Mouse (Mus musculus) stomach, embryonic 16.5 days (tissue): ENCODE results near the gene Dcaf17. TPM values are rescaled to one million over a fixed set of nuclear protein-coding genes. Genes with fewer than 3 reads are reported as not detected.

Experiments used
- ATAC-seq: fragments of 200-750 bp; cut with Nextera tagmentation; 2 replicates; pipeline ENCODE4 v1.8.0; 2017; ENCODE audit warnings: moderate number of reproducible peaks, moderate TSS enrichment; ENCODE audit not compliant: insufficient read depth, low FRiP score
- H3K27ac ChIP-seq: fragments of 300-500 bp; sonication (generic); 2 replicates; pipeline ENCODE4 v1.5.1; 2014; ENCODE audit warnings: low read length
- H3K27me3 ChIP-seq: fragments of 300-500 bp; sonication (generic); 2 replicates; pipeline ENCODE4 v1.6.1; 2014; ENCODE audit warnings: low read length, control low read depth, mixed read lengths; ENCODE audit not compliant: control insufficient read depth, insufficient read depth
- H3K36me3 ChIP-seq: fragments of 300-500 bp; sonication (generic); 2 replicates; pipeline ENCODE4 v1.6.1; 2014; ENCODE audit warnings: low read length; ENCODE audit not compliant: control insufficient read depth, insufficient read depth
- H3K4me1 ChIP-seq: fragments of 300-500 bp; sonication (generic); 2 replicates; pipeline ENCODE4 v1.6.1; 2014; ENCODE audit warnings: low read length, control low read depth, mixed read lengths; ENCODE audit not compliant: control insufficient read depth, insufficient read depth
- H3K4me2 ChIP-seq: fragments of 300-500 bp; sonication (generic); 2 replicates; pipeline ENCODE4 v1.6.1; 2014; ENCODE audit warnings: low read depth, low read length, mixed read lengths
- H3K4me3 ChIP-seq: fragments of 300-500 bp; sonication (generic); replicated peaks from 2 replicates; pipeline ENCODE4 v1.5.1; 2014; ENCODE audit warnings: mild to moderate bottlenecking, low read length
- H3K9ac ChIP-seq: fragments of 300-500 bp; sonication (generic); 2 replicates; pipeline ENCODE4 v1.6.1; 2014; ENCODE audit warnings: low read length
- H3K9me3 ChIP-seq: fragments of 300-500 bp; sonication (generic); replicated peaks from 2 replicates; pipeline ENCODE4 v1.6.1; 2016; ENCODE audit warnings: low read length, control low read depth; ENCODE audit not compliant: control insufficient read depth
- WGBS: fragments of 180-500 bp; shearing (Covaris S2); extraction: QIAGEN DNeasy Blood & Tissue Kit; methylation state at CpG from one replicate; pipeline ENCODE4 v1.1.7; 2014; 5-methylcytosine and 5-hydroxymethylcytosine counted together
- polyA plus RNA-seq: library from polyadenylated mRNA; unstranded; fragments of >200 nt; fragmentation: Nextera tagmentation; extraction: Ambion mirVana; gene quantifications from 2 replicates; pipeline ENCODE4 v1.2.1, GENCODE M21; 2015

Dcaf17 gene
- polyA plus RNA-seq, 1 experiment from 2014 or later: 43.1 TPM

DNA sequence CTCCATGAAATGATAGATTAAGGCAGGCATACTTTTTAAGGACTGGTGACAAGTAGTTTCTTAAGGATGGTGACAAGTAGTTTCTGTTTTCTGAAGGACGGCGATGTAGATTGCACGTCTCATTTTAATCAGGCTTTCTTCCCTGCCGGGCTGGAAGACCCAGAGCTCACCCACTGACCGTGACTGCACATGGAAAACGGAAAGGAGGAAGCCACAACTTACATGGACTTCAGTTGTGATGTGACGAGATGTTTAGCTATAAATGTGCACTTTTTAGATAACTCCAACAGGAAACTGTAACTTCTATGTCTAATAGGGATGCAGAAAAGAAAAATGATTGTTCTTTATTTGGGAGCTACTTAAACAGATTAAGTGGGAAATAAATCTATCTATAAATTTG, 87.3 kb downstream of the Dcaf17 start:
- no peak overlapping the region for H3K4me2 ChIP-seq
- no peaks in the 10 kb centered on the region for H3K4me1 ChIP-seq
- H3K36me3 ChIP-seq: 0 out of 2 replicates have a peak, but pooled peaks cover 4% of the 10 kb centered on the region
- H3K27me3 ChIP-seq: no peaks in the 10 kb centered on the region
- 55% methylated on average over 7 of the region's 7 CpGs for WGBS
- H3K9ac ChIP-seq: no peak overlapping the region
- no peaks in the 10 kb centered on the region for H3K9me3 ChIP-seq
- no peak overlapping the region for H3K27ac ChIP-seq
- ATAC-seq: no peak
- H3K4me3 ChIP-seq: no peak overlapping the region

DNA sequence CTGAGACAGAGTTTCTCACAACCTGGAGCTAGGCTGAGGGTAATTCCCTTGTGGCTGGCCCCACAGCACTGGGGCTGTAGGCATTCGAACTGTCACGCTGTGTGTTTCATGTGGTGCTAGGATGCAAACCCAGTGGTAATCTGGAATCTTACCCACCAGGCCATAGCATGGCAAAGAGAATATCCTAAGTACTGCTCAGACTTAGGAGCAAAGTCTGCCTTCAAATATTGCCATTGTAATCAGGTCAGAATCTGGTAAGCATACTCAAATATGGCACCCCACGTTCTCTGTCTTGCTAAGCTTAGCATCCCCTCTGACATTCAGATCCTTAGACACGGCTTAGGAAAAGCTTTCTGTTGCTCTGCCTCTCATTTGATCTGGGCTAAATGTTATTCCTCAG, 90.7 kb downstream of the Dcaf17 start:
- WGBS: 70% methylated on average over 4 of the region's 4 CpGs
- Histone ChIP-seq H3K27me3 (no peaks in the 10 kb centered on the region), H3K27ac (no peak overlapping the region), H3K4me1 (no peaks in the 10 kb centered on the region), H3K4me2 (no peak overlapping the region), H3K9ac (no peak overlapping the region), H3K36me3 (no peaks in the 10 kb centered on the region), H3K9me3 (no peaks in the 10 kb centered on the region), H3K4me3 (no peak overlapping the region)
- ATAC-seq: peak; percentile 25; the same call in 1 of the 2 replicates

GRCm38 (mm10) chr2:71146266-71146665, 91.1 kb downstream of the Dcaf17 start:
- ATAC-seq: peak; percentile 95
- no peaks in the 10 kb centered on the region for H3K36me3 ChIP-seq
- H3K9ac ChIP-seq: no peak overlapping the region
- no peak overlapping the region for H3K4me3 ChIP-seq
- WGBS: 20% methylated on average over 3 of the region's 3 CpGs
- H3K27me3 ChIP-seq: no peaks in the 10 kb centered on the region
- H3K27ac ChIP-seq: no peak overlapping the region
- no peak overlapping the region for H3K4me2 ChIP-seq
- no peaks in the 10 kb centered on the region for H3K4me1 ChIP-seq
- H3K9me3 ChIP-seq: no peaks in the 10 kb centered on the region

- Histone ChIP-seq H3K9ac (no peak overlapping the region), H3K27me3 (no peaks in the 10 kb centered on the region), H3K9me3 (no peaks in the 10 kb centered on the region), H3K4me1 (no peaks in the 10 kb centered on the region), H3K27ac (no peak overlapping the region), H3K36me3 (no peaks in the 10 kb centered on the region), H3K4me3 (no peak overlapping the region), H3K4me2 (no peak overlapping the region)
- no peak for ATAC-seq
- 43% methylated on average over 6 of the region's 6 CpGs for WGBS
Observed at GRCm38 (mm10) chr2:71147816-71148215, 92.7 kb downstream of the Dcaf17 start.

Other genes with a start within 250 kb of the Dcaf17 start
- 24.4 and 24.9 TPM in 2 replicates for gene Tlk1, start 229.6 kb upstream of the Dcaf17 start, polyA plus RNA-seq
- gene Mettl8, start 255 bp downstream of the Dcaf17 start, polyA plus RNA-seq: 17.1 and 17.6 TPM in 2 replicates
- 10.6 and 12.3 TPM in 2 replicates for gene Cybrd1, start 62.6 kb downstream of the Dcaf17 start, polyA plus RNA-seq
- gene Dync1i2, start 156.4 kb downstream of the Dcaf17 start, polyA plus RNA-seq: 77.1 and 81.1 TPM in 2 replicates